Mouse (Mus musculus) liver, embryonic 14.5 days (tissue): ENCODE results near the gene 0610010K14Rik.

ENCODE experiments used
- CTCF ChIP-seq: IDR thresholded peaks from 2 replicates; pipeline ENCODE4 v1.5.1; 2016; ENCODE audit warnings: antibody characterized with exemption, low read depth, control low read depth
- EP300 ChIP-seq: IDR thresholded peaks from 2 replicates; pipeline ENCODE4 v1.6.1; 2016; ENCODE audit warnings: antibody characterized with exemption, low read depth

DNA sequence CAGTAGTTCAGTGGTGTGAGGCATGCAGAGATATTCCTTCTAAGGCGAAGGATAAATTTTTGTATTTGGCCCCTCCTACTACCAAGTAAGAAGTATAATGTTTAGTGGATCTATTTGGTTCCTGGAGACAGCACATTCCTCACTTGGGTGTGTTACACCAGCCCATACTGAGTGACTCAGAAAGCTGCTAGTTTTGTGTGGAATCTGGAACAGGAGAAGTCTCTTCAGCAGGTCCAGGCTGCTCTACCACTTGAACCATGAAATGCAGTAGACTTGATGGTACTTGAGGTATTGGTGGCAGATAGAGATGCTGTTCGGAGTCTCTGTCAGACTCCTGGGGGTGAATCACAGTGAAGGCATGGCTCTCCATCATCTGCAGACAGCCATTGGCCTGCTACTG, 27.0 kb downstream of the 0610010K14Rik start:
- no peak for TF ChIP-seq CTCF
- no peak for TF ChIP-seq EP300
